Mouse (Mus musculus): ENCODE data around the gene Tnip1.

DNA sequence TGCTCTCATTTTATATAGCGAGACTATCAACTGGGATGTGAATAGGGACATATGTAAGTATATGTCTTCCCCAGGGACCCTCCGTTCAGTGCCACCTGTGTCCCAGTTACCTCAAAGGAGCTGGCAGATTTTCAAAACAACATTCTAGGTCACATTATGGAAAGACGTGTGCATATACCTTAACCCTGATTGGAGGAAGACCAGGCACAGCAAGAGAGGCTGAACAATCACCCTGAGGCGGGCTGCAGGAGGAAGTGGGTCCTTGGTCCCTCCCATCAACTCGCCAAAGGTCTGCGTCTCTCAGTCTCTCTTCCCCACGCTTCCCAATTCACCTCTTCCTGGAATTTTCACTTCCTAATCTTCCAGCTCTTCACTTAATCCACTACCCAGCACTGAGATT, 5.8 kb downstream of the Tnip1 start:
- TF ChIP-seq EP300 (IDR thresholded peaks at IDR 0.05; ENCODE audit: low read depth) (no peak), CTCF (IDR thresholded peaks at IDR 0.05; ENCODE audit: low read depth) (no peak)
